In the genomic region with DNA sequence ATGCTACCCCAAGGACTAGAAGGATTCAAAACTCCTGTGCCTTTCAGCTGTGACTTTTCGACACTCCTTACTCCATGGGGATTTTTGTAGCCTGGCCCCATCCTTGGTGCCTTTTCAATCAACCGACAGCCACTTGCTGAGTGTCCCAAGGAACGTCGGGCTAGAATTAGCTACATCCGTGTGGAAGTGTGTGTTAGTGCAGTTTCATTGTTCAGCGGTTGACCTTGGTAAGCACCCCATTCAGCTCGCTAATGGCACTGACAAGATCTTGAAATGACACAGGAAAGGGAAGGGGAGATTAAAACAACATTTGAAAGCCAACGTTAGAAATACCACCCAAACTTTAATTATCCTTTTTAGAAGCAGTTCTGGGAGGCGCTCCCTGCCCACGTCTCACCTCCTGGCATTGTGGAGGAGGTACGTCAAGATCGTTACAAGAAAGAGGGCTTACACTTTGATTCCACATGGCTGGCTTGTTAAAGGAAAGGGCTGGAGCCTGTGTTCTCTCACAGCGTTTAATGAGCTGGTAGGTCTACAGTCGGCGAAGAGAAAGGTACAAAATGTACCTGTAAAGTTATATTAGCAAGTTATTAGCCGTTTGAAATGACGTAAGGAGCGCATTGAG, we compare ENCODE assay signal across 10 mouse cellular contexts.
DNase-seq lines count a peak whose midpoint lies in the region; ATAC-seq lines count a peak whose summit lies in the region.
"Had no signal": no experiment of that assay in that cellular context is flagged by ENCODE, and none has a peak within 500 bp of the region (broad histone marks: within the 10 kb centered on the region; RNA-seq: fewer than 3 reads in every experiment).

No protein-coding gene starts in this region.

- H3K9me3 ChIP-seq in embryonic facial prominence, embryonic 11.5 days (replicated peaks; ENCODE audit: control insufficient read depth, low read length) = no peaks in the 10 kb centered on the region
- no peaks in the 10 kb centered on the region for H3K9me3 ChIP-seq in embryonic facial prominence, embryonic 10.5 days
- H3K9me3 ChIP-seq in limb, embryonic 10.5 days (replicated peaks) = no peaks in the 10 kb centered on the region
- H3K9me3 ChIP-seq: liver, embryonic 13.5 days had no signal

- no peaks in the 10 kb centered on the region for H3K36me3 ChIP-seq in embryonic facial prominence, embryonic 11.5 days (replicated peaks; ENCODE audit: control insufficient read depth, insufficient read depth, low read depth, low read length)
- H3K36me3 ChIP-seq in embryonic facial prominence, embryonic 10.5 days (replicated peaks) = no peaks in the 10 kb centered on the region
- no peaks in the 10 kb centered on the region for H3K36me3 ChIP-seq in limb, embryonic 10.5 days
- H3K36me3 ChIP-seq: liver, embryonic 13.5 days had no signal

- WGBS in embryonic facial prominence, embryonic 11.5 days = 59% methylated on average over 18 of the region's 18 CpGs
- WGBS in embryonic facial prominence, embryonic 10.5 days = 62% methylated on average over 18 of the region's 18 CpGs
- 55% methylated on average over 18 of the region's 18 CpGs for WGBS in limb, embryonic 10.5 days

- no peak overlapping the region for H3K27ac ChIP-seq in embryonic facial prominence, embryonic 11.5 days (replicated peaks; ENCODE audit: low read depth, low read length)
- no peak overlapping the region for H3K27ac ChIP-seq in embryonic facial prominence, embryonic 10.5 days (replicated peaks)
- H3K27ac ChIP-seq in limb, embryonic 10.5 days = peak overlapping the region; percentile 9; the same call in 1 of the 2 replicates
- H3K27ac ChIP-seq: hindbrain, postnatal 0 days; liver, embryonic 13.5 days had no signal

- no peak overlapping the region for H3K4me3 ChIP-seq in embryonic facial prominence, embryonic 11.5 days (ENCODE audit: low read depth, low read length)
- H3K4me3 ChIP-seq in embryonic facial prominence, embryonic 10.5 days = no peak overlapping the region
- no peak overlapping the region for H3K4me3 ChIP-seq in limb, embryonic 10.5 days
- H3K4me3 ChIP-seq: liver, embryonic 13.5 days had no signal

- no peak for ATAC-seq in embryonic facial prominence, embryonic 11.5 days (replicated peaks; ENCODE audit: insufficient number of reproducible peaks, low FRiP score, low TSS enrichment, low read depth)
- ATAC-seq: hindbrain, postnatal 0 days had no signal

- no peak overlapping the region for H3K4me2 ChIP-seq in embryonic facial prominence, embryonic 11.5 days (ENCODE audit: low read depth, low read length)
- H3K4me2 ChIP-seq: liver, embryonic 13.5 days had no signal

- H3K9ac ChIP-seq in embryonic facial prominence, embryonic 11.5 days (replicated peaks; ENCODE audit: low read length) = no peak overlapping the region
- H3K9ac ChIP-seq: liver, embryonic 13.5 days had no signal

- DNase-seq in embryonic facial prominence, embryonic 11.5 days (ENCODE audit: low spot score) = peak; percentile 19
- no peak for DNase-seq in embryonic facial prominence, embryonic 10.5 days (ENCODE audit: low spot score)
- DNase-seq in left cerebral cortex, adult 11 months (ENCODE audit: low spot score) = peak; percentile 8
- DNase-seq in left cerebral cortex, postnatal 10 days (ENCODE audit: extremely low spot score in 1 of 2, low spot score in 2 of 2) = no peak
- peak; percentile 31 for DNase-seq in embryo, embryonic 10.5 days (ENCODE audit: low spot score)
- peak; percentile 28 for DNase-seq in limb, embryonic 10.5 days (ENCODE audit: low spot score)
- no peak for DNase-seq in yolk sac, embryonic 10.5 days (ENCODE audit: low spot score)
- no peak for DNase-seq in B cell, adult 2 months
- DNase-seq: liver, embryonic 13.5 days had no signal

- intact Hi-C loops in left cerebral cortex, postnatal 10 days (cut with DNase I) = no loop called here

- no peaks in the 10 kb centered on the region for H3K4me1 ChIP-seq in embryonic facial prominence, embryonic 11.5 days (ENCODE audit: control insufficient read depth, insufficient read depth, low read length)
- H3K4me1 ChIP-seq in embryonic facial prominence, embryonic 10.5 days = peaks cover 12% of the 10 kb centered on the region
- H3K4me1 ChIP-seq in limb, embryonic 10.5 days = peaks cover 12% of the 10 kb centered on the region
- H3K4me1 ChIP-seq: liver, embryonic 13.5 days had no signal

- no peaks in the 10 kb centered on the region for H3K27me3 ChIP-seq in embryonic facial prominence, embryonic 11.5 days (ENCODE audit: control insufficient read depth, insufficient read depth, low read length)
- no peaks in the 10 kb centered on the region for H3K27me3 ChIP-seq in embryonic facial prominence, embryonic 10.5 days (replicated peaks; ENCODE audit: low read depth, poor library complexity, severe bottlenecking)
- no peaks in the 10 kb centered on the region for H3K27me3 ChIP-seq in limb, embryonic 10.5 days (ENCODE audit: low read depth, poor library complexity, severe bottlenecking)
- H3K27me3 ChIP-seq: liver, embryonic 13.5 days had no signal

Comparison
In these comparisons a context has a peak if more than half of its experiments do, and no peak if none do; other contexts are left out.
1. DNase-seq: peak in embryonic facial prominence, embryonic 11.5 days (single experiment), left cerebral cortex, adult 11 months (single experiment), embryo, embryonic 10.5 days (single experiment) and limb, embryonic 10.5 days (single experiment); none in embryonic facial prominence, embryonic 10.5 days (single experiment), left cerebral cortex, postnatal 10 days (0 of 2), yolk sac, embryonic 10.5 days (single experiment) and B cell, adult 2 months (0 of 2).